8 mouse cellular contexts compared by ENCODE assay signal in the genomic region with DNA sequence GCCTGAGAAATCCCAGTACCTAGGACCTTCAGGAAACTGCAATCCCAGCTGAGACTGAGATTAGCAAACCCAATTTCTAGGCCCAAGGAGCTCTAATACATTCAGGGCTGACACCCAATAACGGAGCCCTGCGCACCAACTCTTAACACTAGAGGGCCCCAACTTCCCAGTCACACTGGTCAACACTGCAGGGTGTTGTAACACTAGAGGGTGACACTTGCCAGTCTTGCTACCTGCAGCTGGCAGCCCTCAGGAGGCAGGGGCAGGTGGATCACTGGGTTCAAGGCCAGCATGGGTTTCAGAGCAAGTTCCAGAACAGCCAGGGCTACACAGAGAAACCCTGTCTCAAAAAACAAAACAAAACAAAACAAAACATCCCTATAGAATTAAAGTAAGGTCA. TPM values are rescaled to one million over a fixed set of nuclear protein-coding genes. Genes with fewer than 3 reads are reported as not detected.
A peak's percentile ranks its signal among the peaks of the same experiment; 100 is the strongest.
DNase-seq lines count a peak whose midpoint lies in the region; ATAC-seq and TF ChIP-seq lines count a peak whose summit lies in the region.

No protein-coding gene starts in this region.

- H3K4me2 ChIP-seq in hindbrain, postnatal 0 days (ENCODE audit: low read depth, low read length), result no peak overlapping the region
- peak overlapping the region; percentile 89 for H3K4me2 ChIP-seq in liver, embryonic 14.5 days (ENCODE audit: low read depth)
- peak overlapping the region; percentile 70 for H3K4me2 ChIP-seq in myocyte (ENCODE audit: low read depth)

- no peak overlapping the region for H3K4me3 ChIP-seq in cerebellum, adult 2 months (replicated peaks; ENCODE audit: insufficient read depth, low read depth, low read length)
- no peak overlapping the region for H3K4me3 ChIP-seq in hindbrain, postnatal 0 days (ENCODE audit: low read length)
- no peak overlapping the region for H3K4me3 ChIP-seq in liver, embryonic 14.5 days (ENCODE audit: insufficient read depth in 1 of 2, low read depth in 2 of 2, low read length in 2 of 2)
- H3K4me3 ChIP-seq in myocyte, result peak overlapping the region; percentile 34
- no peak overlapping the region for H3K4me3 ChIP-seq in thymus, adult 2 months (ENCODE audit: control insufficient read depth, insufficient read depth, low read length)

- H3K27me3 ChIP-seq in cerebellum, adult 2 months (ENCODE audit: control insufficient read depth, insufficient read depth, low read length), result no peaks in the 10 kb centered on the region
- no peaks in the 10 kb centered on the region for H3K27me3 ChIP-seq in hindbrain, postnatal 0 days (ENCODE audit: insufficient read depth, low read length)
- H3K27me3 ChIP-seq in liver, embryonic 14.5 days (ENCODE audit: control insufficient read depth, insufficient read depth, low read length), result no peaks in the 10 kb centered on the region
- H3K27me3 ChIP-seq in myocyte (ENCODE audit: control insufficient read depth, insufficient read depth, insufficient read length), result no peaks in the 10 kb centered on the region
- no peaks in the 10 kb centered on the region for H3K27me3 ChIP-seq in thymus, adult 2 months (ENCODE audit: control insufficient read depth, insufficient read depth, low read length)

- no peaks in the 10 kb centered on the region for H3K9me3 ChIP-seq in hindbrain, postnatal 0 days (ENCODE audit: low read length)
- no peaks in the 10 kb centered on the region for H3K9me3 ChIP-seq in liver, embryonic 14.5 days (ENCODE audit: control insufficient read depth, low read length)

- peak; percentile 26 for DNase-seq in right cerebral cortex, adult 18-20 months
- no peak for DNase-seq in right cerebral cortex, postnatal 14 days
- DNase-seq in cerebellum, adult 2 months, result peak; percentile 43 to 46
- DNase-seq in gastrocnemius, postnatal 14 days, result peak; percentile 58
- peak; percentile 25 for DNase-seq in hindbrain, postnatal 0 days (ENCODE audit: low spot score)
- DNase-seq in liver, embryonic 14.5 days (ENCODE audit: low read depth in 3 of 3, low spot score in 3 of 3), result peak; percentile 58 to 69 (median 59)
- DNase-seq in thymus, adult 2 months, result peak; percentile 73

- peaks cover 6% of the 10 kb centered on the region; the same call in 1 of the 2 replicates for H3K4me1 ChIP-seq in cerebellum, adult 2 months (ENCODE audit: control insufficient read depth, insufficient read depth, low read length)
- H3K4me1 ChIP-seq in hindbrain, postnatal 0 days (ENCODE audit: insufficient read depth, low read length), result peaks cover 10% of the 10 kb centered on the region; the same call in 1 of the 2 replicates
- peaks cover 7% of the 10 kb centered on the region in 2 experiments; a peak in 2 of 4 replicates for H3K4me1 ChIP-seq in liver, embryonic 14.5 days (replicated peaks; ENCODE audit: control insufficient read depth in 2 of 2, insufficient read depth in 2 of 2, low read length in 1 of 2)
- 0 out of 2 replicates have a peak, but pooled peaks cover 2% of the 10 kb centered on the region for H3K4me1 ChIP-seq in thymus, adult 2 months (replicated peaks; ENCODE audit: control insufficient read depth, insufficient read depth, low read length)

- no peak for TF ChIP-seq POLR2A in cerebellum, adult 2 months (IDR thresholded peaks at IDR 0.05; ENCODE audit: borderline replicate concordance, insufficient read depth, low read length)
- no peak for TF ChIP-seq POLR2A in myocyte (IDR thresholded peaks at IDR 0.05; ENCODE audit: insufficient read length, low read depth)
- no peak for TF ChIP-seq POLR2A in thymus, adult 2 months (IDR thresholded peaks at IDR 0.05; ENCODE audit: control insufficient read depth, extremely low read depth, insufficient read depth, low read length, poor library complexity)

- 20% methylated on average over 2 of the region's 2 CpGs for WGBS in cerebellum, adult 2 months
- WGBS in hindbrain, postnatal 0 days, result 13% methylated on average over 2 of the region's 2 CpGs
- 14% methylated on average over 2 of the region's 2 CpGs for WGBS in liver, embryonic 14.5 days (ENCODE audit: insufficient replicate concordance)
- WGBS in thymus, adult 2 months, result 74% methylated on average over 2 of the region's 2 CpGs

- no peaks in the 10 kb centered on the region for H3K36me3 ChIP-seq in hindbrain, postnatal 0 days (ENCODE audit: insufficient read depth, low read length)
- peaks cover 4% of the 10 kb centered on the region; the same call in 1 of the 2 replicates for H3K36me3 ChIP-seq in liver, embryonic 14.5 days (replicated peaks; ENCODE audit: control insufficient read depth, insufficient read depth, low read depth)
- H3K36me3 ChIP-seq in myocyte (ENCODE audit: control insufficient read depth, insufficient read depth), result no peaks in the 10 kb centered on the region
- no peaks in the 10 kb centered on the region for H3K36me3 ChIP-seq in thymus, adult 2 months (ENCODE audit: control insufficient read depth, insufficient read depth, low read length)

- peaks cover 39% of the 10 kb centered on the region for H3K79me2 ChIP-seq in myocyte (ENCODE audit: control insufficient read depth, insufficient read depth)

- 0 out of 2 replicates have a peak, but pooled peaks have one; percentile 13 for ATAC-seq in hindbrain, postnatal 0 days
- ATAC-seq in liver, embryonic 14.5 days (ENCODE audit: insufficient read depth), result peak; percentile 59

- intact Hi-C loops in gastrocnemius, postnatal 14 days (cut with DNase I; ENCODE audit: low total_unique reads), result no loop called here

- no peak overlapping the region for H3K9ac ChIP-seq in hindbrain, postnatal 0 days (replicated peaks; ENCODE audit: low read length)
- no peak overlapping the region for H3K9ac ChIP-seq in liver, embryonic 14.5 days (replicated peaks)

- no peak overlapping the region for H3K27ac ChIP-seq in cerebellum, adult 2 months (ENCODE audit: insufficient read depth, low read length)
- no peak overlapping the region for H3K27ac ChIP-seq in hindbrain, postnatal 0 days
- H3K27ac ChIP-seq in liver, embryonic 14.5 days, result no peak overlapping the region
- H3K27ac ChIP-seq in thymus, adult 2 months (ENCODE audit: control insufficient read depth, insufficient read depth, low read length), result no peak overlapping the region

- H3ac ChIP-seq in myocyte (ENCODE audit: control insufficient read depth, insufficient read length), result no peak overlapping the region

- TF ChIP-seq EP300 in liver, embryonic 14.5 days (IDR thresholded peaks at IDR 0.05; ENCODE audit: low read depth), result no peak

- TF ChIP-seq CTCF in cerebellum, adult 2 months (IDR thresholded peaks at IDR 0.05; ENCODE audit: borderline replicate concordance, insufficient read depth, low read depth, low read length), result no peak; the same call in 1 of the 2 replicates
- TF ChIP-seq CTCF in hindbrain, postnatal 0 days (IDR thresholded peaks at IDR 0.05; ENCODE audit: low read depth), result peak; percentile 62
- peak; percentile 94 for TF ChIP-seq CTCF in liver, embryonic 14.5 days (IDR thresholded peaks at IDR 0.05; ENCODE audit: low read depth)
- TF ChIP-seq CTCF in thymus, adult 2 months (IDR thresholded peaks at IDR 0.05; ENCODE audit: borderline replicate concordance, control insufficient read depth, extremely low read depth, insufficient read depth, low read length, poor library complexity), result peak; percentile 41; the same call in 1 of the 2 replicates

TF ChIP-seq in myocyte, 11 proteins besides CTCF, POLR2A, EP300 and RAD21:
- no peak for TF ChIP-seq TCF3 (IDR thresholded peaks at IDR 0.05; ENCODE audit: insufficient read length, low read depth)
- TF ChIP-seq E2F4 (IDR thresholded peaks at IDR 0.05; ENCODE audit: insufficient read depth), result no peak
- no peak for TF ChIP-seq SRF (IDR thresholded peaks at IDR 0.05; ENCODE audit: control insufficient read depth, insufficient read length, low read depth)
- TF ChIP-seq REST (IDR thresholded peaks at IDR 0.05; ENCODE audit: insufficient read depth, insufficient read length), result no peak
- TF ChIP-seq POLR2AphosphoS2 (IDR thresholded peaks at IDR 0.05; ENCODE audit: insufficient read length, low read depth), result no peak
- TF ChIP-seq MYOG (IDR thresholded peaks at IDR 0.05; ENCODE audit: control insufficient read depth in 1 of 3, insufficient read depth in 1 of 3, insufficient read length in 2 of 3, low read depth in 2 of 3), result peak in 2 of 3 experiments; percentile 35 to 38
- TF ChIP-seq MYOD1 (IDR thresholded peaks at IDR 0.05; ENCODE audit: control insufficient read depth in 1 of 3, insufficient read length in 2 of 3, low read depth in 2 of 3), result peak in 2 of 3 experiments; percentile 19 to 51
- no peak for TF ChIP-seq MAX (IDR thresholded peaks at IDR 0.05; ENCODE audit: low read depth)
- no peak for TF ChIP-seq USF1 (IDR thresholded peaks at IDR 0.05; ENCODE audit: low read depth)
- TF ChIP-seq CEBPB (IDR thresholded peaks at IDR 0.05; ENCODE audit: insufficient read depth, poor library complexity, severe bottlenecking), result no peak
- no peak for TF ChIP-seq TCF12 (IDR thresholded peaks at IDR 0.05; ENCODE audit: insufficient read depth, poor library complexity, severe bottlenecking)

RNA-seq across cellular contexts. Expression of a gene that starts 0.6 kb away (rescaled TPM):
- 104 and 105 TPM in 2 replicates for polyA plus RNA-seq in cerebellum, adult 2 months (2012; rRNA removed)
- total RNA-seq in gastrocnemius, postnatal 14 days (2021), result 10 to 100 TPM; 39.7 to 41.8 TPM
- 84.1 and 102 TPM in 2 replicates for total RNA-seq in hindbrain, postnatal 0 days (2014; rRNA removed)
- 100.0 and 101 TPM in 2 replicates for polyA plus RNA-seq in hindbrain, postnatal 0 days (2015; fragmentation: Nextera tagmentation; extraction: Ambion mirVana)
- polyA plus RNA-seq in liver, embryonic 14.5 days (2012; rRNA removed), result 25.5 and 35.1 TPM in 2 replicates
- polyA plus RNA-seq in liver, embryonic 14.5 days (2014; fragmentation: Nextera tagmentation; extraction: Ambion mirVana), result 36.9 and 42.4 TPM in 2 replicates
- polyA plus RNA-seq in myocyte (2012; fragmentation: generic; extraction: Trizol), result 35.9 TPM
- polyA plus RNA-seq in thymus, adult 2 months (2012; rRNA removed), result 85.0 and 89.8 TPM in 2 replicates

RNA-seq across cellular contexts. Expression of a gene that starts 8.9 kb away (rescaled TPM):
- polyA plus RNA-seq in cerebellum, adult 2 months (2012; rRNA removed), result 14.0 and 15.9 TPM in 2 replicates
- 10 to 100 TPM; 20.4 to 28.1 TPM for total RNA-seq in gastrocnemius, postnatal 14 days (2021)
- 3.7 and 6.0 TPM in 2 replicates for total RNA-seq in hindbrain, postnatal 0 days (2014; rRNA removed)
- polyA plus RNA-seq in hindbrain, postnatal 0 days (2015; fragmentation: Nextera tagmentation; extraction: Ambion mirVana), result 2.5 and 2.7 TPM in 2 replicates
- 1.6 and 1.9 TPM in 2 replicates for polyA plus RNA-seq in liver, embryonic 14.5 days (2012; rRNA removed)
- polyA plus RNA-seq in liver, embryonic 14.5 days (2014; fragmentation: Nextera tagmentation; extraction: Ambion mirVana), result 2.3 and 2.4 TPM in 2 replicates
- polyA plus RNA-seq in myocyte (2012; fragmentation: generic; extraction: Trizol), result 30.1 TPM
- 5.6 and 7.9 TPM in 2 replicates for polyA plus RNA-seq in thymus, adult 2 months (2012; rRNA removed)
